Mouse (Mus musculus) thymus, adult 2 months (tissue): ENCODE measurements around the gene Aqp6.

Source experiments
- CTCF ChIP-seq: fragments of 200-500 bp; IDR thresholded peaks from 2 replicates; pipeline ENCODE4 v1.5.1; 2012; ENCODE audit warnings: mild to moderate bottlenecking, control low read depth, low read length, moderate library complexity, borderline replicate concordance; ENCODE audit not compliant: control insufficient read depth, poor library complexity, insufficient read depth; ENCODE audit errors: extremely low read depth
- POLR2A ChIP-seq: fragments of 200-500 bp; IDR thresholded peaks from 2 replicates; pipeline ENCODE4 v1.6.1; 2012; ENCODE audit warnings: mild to moderate bottlenecking, low read length, control low read depth, moderate library complexity; ENCODE audit not compliant: control insufficient read depth, poor library complexity, insufficient read depth; ENCODE audit errors: extremely low read depth

DNA sequence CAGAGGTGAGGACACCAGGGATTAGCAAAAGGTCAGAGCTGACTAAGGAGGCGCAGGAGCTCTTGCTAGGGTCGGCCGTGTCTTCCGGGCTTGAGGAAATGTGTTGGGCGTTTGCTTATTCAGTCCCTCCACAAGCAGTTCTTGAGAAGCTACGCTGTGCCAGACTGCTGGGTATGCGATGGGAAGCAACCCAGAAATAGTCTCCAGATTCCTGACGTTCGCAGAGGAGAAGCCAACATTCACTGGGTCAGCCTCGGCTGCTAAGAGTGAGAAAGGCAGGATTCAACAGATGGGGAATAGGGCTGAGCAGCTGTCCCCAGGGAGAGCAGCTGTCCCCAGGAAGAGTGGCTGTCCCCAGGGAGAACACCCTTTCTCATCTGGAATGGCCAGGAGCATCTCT is 32.1 kb upstream of the Aqp6 start:
- TF ChIP-seq CTCF (no peak), POLR2A (no peak)
